Mouse (Mus musculus) bone marrow macrophage, adult 2 months (primary cell): ENCODE measurements around the gene Maml2. TPM values are rescaled to one million over a fixed set of nuclear protein-coding genes. Genes with fewer than 3 reads are reported as not detected.

ENCODE experiments used
- H3K27ac ChIP-seq: 2 replicates; pipeline ENCODE4 v1.5.1; 2012; ENCODE audit warnings: low read depth, low read length; ENCODE audit not compliant: insufficient read depth
- H3K4me1 ChIP-seq: 2 replicates; pipeline ENCODE4 v1.6.1; 2012; ENCODE audit warnings: low read length; ENCODE audit not compliant: control insufficient read depth, insufficient read depth
- H3K4me3 ChIP-seq: 2 replicates; pipeline ENCODE4 v1.5.1; 2012; ENCODE audit warnings: mild to moderate bottlenecking, low read length, moderate library complexity; ENCODE audit not compliant: insufficient read depth
- CTCF ChIP-seq: IDR thresholded peaks from 2 replicates; pipeline ENCODE4 v1.5.1; 2012; ENCODE audit warnings: low read depth, mild to moderate bottlenecking, low read length, moderate library complexity
- POLR2A ChIP-seq: IDR thresholded peaks from 2 replicates; pipeline ENCODE4 v1.6.1; 2012; ENCODE audit warnings: mild to moderate bottlenecking, low read depth, low read length, borderline replicate concordance
- polyA plus RNA-seq: library from polyadenylated mRNA; stranded (reverse); fragments of >200 nt; gene quantifications from 2 replicates; pipeline ENCODE4 v1.2.4, GENCODE M21; 2012; ENCODE audit not compliant: missing spikeins, insufficient read depth, insufficient read length

Maml2 gene
- polyA plus RNA-seq, 1 experiment = 9.3 TPM

GRCm38 (mm10) chr9:13323612-13324011 lies 25.9 kb downstream of the Maml2 start:
- TF ChIP-seq POLR2A (no peak), CTCF (no peak)
- H3K4me1 ChIP-seq = no peaks in the 10 kb centered on the region
- H3K27ac ChIP-seq = no peak overlapping the region
- H3K4me3 ChIP-seq = no peak overlapping the region

- TF ChIP-seq CTCF (no peak), POLR2A (no peak)
These were observed 116.5 kb downstream of the Maml2 start for GRCm38 (mm10) chr9:13414230-13414766.

GRCm38 (mm10) chr9:13425031-13425940 lies 127.5 kb downstream of the Maml2 start:
- Histone ChIP-seq H3K4me3 (no peak overlapping the region), H3K27ac (no peak overlapping the region), H3K4me1 (no peaks in the 10 kb centered on the region)
- TF ChIP-seq CTCF (no peak), POLR2A (no peak)

More at GRCm38 (mm10) chr9:13414230-13414766, 116.5 kb downstream of the Maml2 start:
- no peaks in the 10 kb centered on the region for H3K4me1 ChIP-seq
- no peak overlapping the region for H3K27ac ChIP-seq
- no peak overlapping the region for H3K4me3 ChIP-seq

GRCm38 (mm10) chr9:13429477-13430125 lies 131.8 kb downstream of the Maml2 start:
- TF ChIP-seq POLR2A (no peak), CTCF (no peak)
- no peak overlapping the region for H3K4me3 ChIP-seq
- no peaks in the 10 kb centered on the region for H3K4me1 ChIP-seq
- no peak overlapping the region for H3K27ac ChIP-seq

- Histone ChIP-seq H3K4me3 (no peak overlapping the region), H3K4me1 (no peaks in the 10 kb centered on the region), H3K27ac (no peak overlapping the region)
- no peak for TF ChIP-seq CTCF
These were observed 132.5 kb downstream of the Maml2 start for GRCm38 (mm10) chr9:13430302-13430701.

GRCm38 (mm10) chr9:13430744-13431143 lies 133.0 kb downstream of the Maml2 start:
- Histone ChIP-seq H3K27ac (no peak overlapping the region), H3K4me3 (no peak overlapping the region), H3K4me1 (no peaks in the 10 kb centered on the region)
- TF ChIP-seq POLR2A = no peak

GRCm38 (mm10) chr9:13431646-13432045 lies 133.9 kb downstream of the Maml2 start:
- Histone ChIP-seq H3K4me1 (no peaks in the 10 kb centered on the region), H3K27ac (no peak overlapping the region), H3K4me3 (no peak overlapping the region)
- TF ChIP-seq POLR2A (no peak), CTCF (no peak)

GRCm38 (mm10) chr9:13433501-13434090 lies 135.8 kb downstream of the Maml2 start:
- TF ChIP-seq CTCF (no peak), POLR2A (no peak)
- Histone ChIP-seq H3K4me3 (no peak overlapping the region), H3K4me1 (no peaks in the 10 kb centered on the region), H3K27ac (no peak overlapping the region)

- H3K27ac ChIP-seq = no peak overlapping the region
- H3K4me1 ChIP-seq = peaks cover 4% of the 10 kb centered on the region
- no peak overlapping the region for H3K4me3 ChIP-seq
- TF ChIP-seq POLR2A (no peak), CTCF (no peak)
These were observed 143.2 kb downstream of the Maml2 start for GRCm38 (mm10) chr9:13440911-13441310.
